Mouse (Mus musculus) bone marrow, adult 2 months (tissue): ENCODE results near the gene Dcp1b. TPM values are rescaled to one million over a fixed set of nuclear protein-coding genes. Genes with fewer than 3 reads are reported as not detected.
"Not testable (repeated sequence)": the region's sequence is repeated elsewhere in the genome, so short reads cannot be mapped to it uniquely, and the experiment has no call there.

Source experiments
- H3K27ac ChIP-seq: fragments of 200-500 bp; 2 replicates; pipeline ENCODE4 v1.5.1; 2012; ENCODE audit warnings: low read depth, mild to moderate bottlenecking, control low read depth, inconsistent platforms, low read length; ENCODE audit not compliant: control insufficient read depth, poor library complexity, insufficient read depth
- H3K4me1 ChIP-seq: fragments of 200-500 bp; 2 replicates; pipeline ENCODE4 v1.6.1; 2011; ENCODE audit warnings: low read length; ENCODE audit not compliant: control insufficient read depth, insufficient read depth
- H3K4me3 ChIP-seq: fragments of 200-500 bp; replicated peaks from 2 replicates; pipeline ENCODE3; 2011; ENCODE audit warnings: mild to moderate bottlenecking, low read depth, low read length, control low read depth; ENCODE audit not compliant: control insufficient read depth
- CTCF ChIP-seq: fragments of 200-500 bp; IDR thresholded peaks from 2 replicates; pipeline ENCODE4 v1.5.1; 2011; ENCODE audit warnings: low read length, control low read depth; ENCODE audit not compliant: control insufficient read depth, insufficient read depth
- POLR2A ChIP-seq: fragments of 200-500 bp; IDR thresholded peaks from 2 replicates; pipeline ENCODE4 v1.6.1; 2011; ENCODE audit warnings: low read depth, mild to moderate bottlenecking, control low read depth, low read length, borderline replicate concordance; ENCODE audit not compliant: control insufficient read depth
- WGBS: fragments of 180-500 bp; shearing (Covaris S2); methylation state at CpG from one replicate; pipeline ENCODE4 v1.1.7; 2018; 5-methylcytosine and 5-hydroxymethylcytosine counted together
- polyA plus RNA-seq: library from polyadenylated mRNA; stranded (reverse); fragments of >200 nt; gene quantifications from 2 replicates; pipeline ENCODE4 v1.2.4, GENCODE M21; 2011; ENCODE audit warnings: low replicate concordance; ENCODE audit not compliant: missing spikeins, insufficient read depth, insufficient read length

Gene Dcp1b
- polyA plus RNA-seq, 1 experiment: 4.3 TPM

DNA sequence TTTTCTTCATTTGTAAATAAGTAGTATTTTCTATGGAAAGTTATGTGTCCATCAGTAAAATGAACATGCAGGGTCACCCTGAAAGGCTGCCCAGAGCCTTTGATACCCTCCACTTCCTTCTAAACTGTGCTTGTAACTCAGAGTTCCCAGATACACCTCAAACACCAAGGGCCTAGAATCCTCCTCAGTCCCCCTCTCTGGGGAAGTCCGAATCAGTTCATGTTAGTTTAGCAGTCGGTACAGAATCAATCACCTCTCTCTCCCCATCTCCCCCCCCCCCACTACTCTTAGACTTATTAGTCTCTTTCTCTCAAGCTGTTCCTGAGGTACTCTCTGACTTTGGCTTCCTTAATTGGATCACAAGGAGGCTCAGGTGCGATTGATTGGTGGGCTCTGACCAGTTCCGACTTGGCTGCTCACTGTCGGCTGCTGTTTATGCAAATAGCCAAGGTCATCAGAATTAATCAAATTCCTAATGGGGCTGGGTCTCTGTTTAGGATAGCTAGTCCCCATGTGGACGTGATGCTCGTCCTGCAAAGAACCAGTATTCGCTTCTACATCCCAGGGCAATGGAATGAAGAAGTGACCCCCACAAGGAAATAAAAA, 24.3 kb downstream of the Dcp1b start:
- Histone ChIP-seq H3K27ac (no peak overlapping the region), H3K4me1 (no peaks in the 10 kb centered on the region), H3K4me3 (no peak overlapping the region)
- 84% methylated on average over 8 of the region's 8 CpGs for WGBS
- TF ChIP-seq POLR2A (no peak), CTCF (no peak)

DNA sequence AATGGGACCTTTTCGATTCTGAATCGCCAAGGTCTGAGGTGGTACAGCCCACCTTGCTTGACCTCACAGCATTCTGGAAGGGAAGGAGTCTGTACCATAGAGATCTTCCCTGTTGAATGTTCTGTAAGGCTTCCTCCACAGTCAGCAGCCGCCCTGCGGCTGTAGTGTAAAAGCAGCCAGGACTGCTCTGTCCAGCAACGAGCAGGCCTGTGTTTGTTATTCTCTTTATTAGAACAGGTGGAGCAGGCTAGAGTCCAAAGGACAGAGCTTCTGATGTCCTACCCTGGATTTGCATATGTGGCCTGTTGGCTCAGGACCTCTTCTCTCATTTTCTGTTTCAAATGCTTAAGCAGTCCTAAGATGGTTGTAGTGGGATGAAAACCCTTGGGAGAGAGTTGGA, 25.3 kb downstream of the Dcp1b start:
- no peaks in the 10 kb centered on the region for H3K4me1 ChIP-seq
- no peak overlapping the region for H3K4me3 ChIP-seq
- 82% methylated on average over 5 of the region's 5 CpGs for WGBS
- TF ChIP-seq CTCF: no peak
- no peak for TF ChIP-seq POLR2A
- H3K27ac ChIP-seq: no peak overlapping the region

DNA sequence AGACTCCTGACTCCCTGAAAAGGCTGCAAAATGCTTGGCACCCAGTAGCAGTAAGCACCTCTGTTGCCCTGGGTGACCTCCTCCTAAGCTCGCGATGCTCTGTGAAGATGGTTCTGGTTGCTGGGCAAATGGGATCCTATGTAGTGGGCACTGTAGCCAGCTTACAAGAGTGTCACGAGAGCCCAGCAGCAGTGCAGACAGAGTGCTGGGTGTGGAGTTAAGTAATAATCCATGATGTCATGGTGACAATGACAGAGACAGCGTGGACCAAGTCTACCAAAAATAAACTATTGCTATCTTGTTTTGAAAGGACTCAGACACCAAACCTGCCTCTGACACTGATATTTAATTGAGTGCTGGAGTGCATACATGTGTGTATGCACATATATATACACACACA, 26.5 kb downstream of the Dcp1b start:
- TF ChIP-seq POLR2A: no peak
- TF ChIP-seq CTCF: no peak
- Histone ChIP-seq H3K27ac (no peak overlapping the region), H3K4me3 (no peak overlapping the region), H3K4me1 (no peaks in the 10 kb centered on the region)
- 79% methylated on average over 4 of the region's 4 CpGs for WGBS

DNA sequence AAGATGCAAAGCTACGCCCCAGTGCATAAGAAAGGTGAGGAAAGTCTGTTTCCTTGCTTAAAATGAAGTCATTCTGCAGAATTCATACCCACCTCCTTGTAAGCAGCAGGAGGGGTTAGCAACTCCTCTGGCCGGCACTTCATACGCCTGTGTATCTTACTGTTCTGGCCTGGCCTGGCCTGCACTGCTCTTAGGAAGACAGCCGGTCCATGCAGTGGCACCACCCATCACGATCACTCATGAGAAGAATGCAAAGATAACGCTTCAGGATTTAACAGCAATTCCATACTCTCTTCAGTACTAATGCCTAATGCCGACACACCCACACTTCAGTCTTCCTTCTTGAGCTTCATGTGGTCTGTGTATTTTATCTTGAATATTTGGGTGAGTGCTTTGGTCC, 29.2 kb downstream of the Dcp1b start:
- H3K27ac ChIP-seq: no peak overlapping the region
- no peak for TF ChIP-seq POLR2A
- no peak for TF ChIP-seq CTCF
- H3K4me1 ChIP-seq: no peaks in the 10 kb centered on the region
- whole genome bisulfite sequencing: 90% methylated on average over 7 of the region's 7 CpGs
- H3K4me3 ChIP-seq: no peak overlapping the region

DNA sequence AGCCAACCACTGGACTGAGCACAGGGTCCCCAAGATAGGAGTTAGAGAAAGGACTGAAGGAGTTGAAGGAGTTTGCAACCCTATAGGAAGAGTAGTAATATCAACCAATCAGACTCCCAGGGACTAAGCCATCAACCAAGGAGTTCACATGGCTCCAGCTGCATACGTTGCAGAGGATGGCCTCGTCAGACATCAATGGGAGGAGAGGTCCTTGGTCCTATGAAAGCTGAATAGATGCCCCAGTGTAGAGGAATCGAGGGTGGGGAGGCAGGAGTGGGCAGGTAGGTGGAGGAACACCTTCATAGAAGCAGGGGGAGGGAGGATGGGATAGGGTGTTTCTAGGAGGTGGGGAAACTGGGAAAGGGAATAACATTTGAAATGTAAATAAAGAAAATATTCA, 29.9 kb downstream of the Dcp1b start:
- Histone ChIP-seq H3K4me3 (no peak overlapping the region), H3K4me1 (no peaks in the 10 kb centered on the region), H3K27ac (no peak overlapping the region)
- 85% methylated on average over 3 of the region's 3 CpGs for WGBS
- TF ChIP-seq CTCF (no peak), POLR2A (no peak)

DNA sequence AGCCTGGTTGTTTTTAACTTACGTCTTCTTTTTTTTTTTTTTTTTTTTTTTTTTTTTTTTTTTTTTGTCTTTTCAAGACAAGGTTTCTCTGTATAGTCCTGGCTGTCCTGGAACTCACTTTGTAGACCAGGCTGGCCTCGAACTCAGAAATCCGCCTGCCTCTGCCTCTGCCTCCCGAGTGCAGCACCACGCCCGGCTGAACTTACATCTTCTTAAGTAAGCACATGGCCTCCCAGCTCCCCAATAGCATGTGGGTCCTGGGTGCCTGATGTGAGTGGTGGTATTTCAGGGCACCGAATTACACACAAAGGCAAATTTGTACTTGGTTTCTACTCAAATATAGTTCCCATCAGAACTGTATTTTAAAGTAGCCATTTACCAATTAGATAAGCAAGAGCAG, 31.0 kb downstream of the Dcp1b start:
- H3K4me1 ChIP-seq: not testable (repeated sequence)
- WGBS: 86% methylated on average over 7 of the region's 7 CpGs

DNA sequence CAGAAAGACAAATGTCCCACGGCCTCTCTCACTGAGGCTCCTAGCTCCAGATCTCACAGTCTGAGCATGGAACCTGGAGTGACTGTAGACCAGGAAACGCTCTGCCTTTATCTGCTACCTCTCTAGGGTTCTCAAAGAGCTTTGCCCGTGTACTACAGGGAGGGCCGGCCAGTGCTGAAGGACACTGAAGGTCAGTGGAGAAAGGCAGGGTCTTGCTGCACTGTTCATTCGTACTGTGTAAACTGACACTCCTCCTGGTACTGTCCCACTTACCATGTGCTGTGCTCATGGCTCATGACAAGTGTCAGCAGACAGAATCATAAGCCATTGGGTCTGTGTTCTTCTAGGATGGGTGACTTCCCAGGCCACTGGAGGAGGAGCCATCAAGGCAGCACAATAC, 38.3 kb downstream of the Dcp1b start:
- no peaks in the 10 kb centered on the region; the same call in 1 of the 2 replicates for H3K4me1 ChIP-seq
- H3K4me3 ChIP-seq: no peak overlapping the region
- WGBS: 80% methylated on average over 5 of the region's 5 CpGs
- H3K27ac ChIP-seq: no peak overlapping the region
- no peak for TF ChIP-seq CTCF
- no peak for TF ChIP-seq POLR2A

More for the DNA sequence above, 31.0 kb downstream of the Dcp1b start:
- not testable (repeated sequence) for H3K27ac ChIP-seq, H3K4me3 ChIP-seq

DNA sequence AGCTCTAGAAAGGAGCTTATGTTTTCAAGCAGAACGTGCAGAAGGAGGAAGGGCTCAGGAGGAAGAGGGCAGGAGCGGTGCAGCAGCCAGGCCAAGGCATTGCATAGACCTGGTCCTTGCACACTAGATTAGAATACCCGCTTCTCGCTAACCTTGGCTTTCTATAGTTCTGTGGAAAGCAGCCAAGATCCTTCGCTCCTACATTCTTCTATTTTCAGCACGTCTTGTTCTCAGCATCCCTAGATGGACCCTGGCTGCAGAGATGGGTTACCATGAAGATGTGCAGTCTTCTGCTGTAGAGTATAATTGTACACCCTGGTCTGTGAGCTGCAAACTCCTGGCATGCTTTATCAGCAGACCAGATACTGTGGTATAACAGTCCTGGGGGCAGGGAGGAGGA, 39.1 kb downstream of the Dcp1b start:
- no peak overlapping the region for H3K27ac ChIP-seq
- TF ChIP-seq POLR2A (no peak), CTCF (no peak)
- WGBS: 69% methylated on average over 6 of the region's 6 CpGs
- H3K4me1 ChIP-seq: no peaks in the 10 kb centered on the region; the same call in 1 of the 2 replicates
- no peak overlapping the region for H3K4me3 ChIP-seq

DNA sequence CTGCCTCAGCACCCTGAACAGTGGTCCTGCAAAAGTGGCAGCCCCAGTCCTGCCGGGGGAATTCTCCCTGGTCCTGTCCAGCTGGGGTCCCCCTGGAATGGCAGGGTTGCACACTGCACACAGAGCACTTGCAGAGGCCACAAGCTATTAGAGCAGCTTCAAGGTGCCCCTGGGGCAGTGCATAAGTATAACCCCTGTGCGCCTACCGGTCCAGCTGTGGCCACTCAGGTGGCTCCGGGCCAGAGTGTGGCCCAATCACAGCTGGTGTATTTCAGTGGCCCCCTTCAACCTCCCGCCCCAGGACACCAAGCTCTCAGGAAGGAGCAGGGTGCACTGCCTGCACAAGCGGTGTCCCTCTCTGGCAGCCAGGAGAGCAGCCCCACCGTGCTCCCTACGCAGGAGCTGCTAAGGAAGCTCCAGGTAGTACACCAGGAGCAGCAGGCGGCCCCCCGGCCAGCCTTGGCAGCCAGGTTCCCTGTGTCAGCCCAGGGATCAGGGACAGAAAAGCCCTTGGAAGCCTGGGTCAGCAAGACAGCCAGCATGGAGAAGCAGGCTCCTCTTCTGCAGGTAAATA, 40.1 kb downstream of the Dcp1b start:
- H3K27ac ChIP-seq: no peak overlapping the region
- TF ChIP-seq POLR2A (no peak), CTCF (no peak)
- no peaks in the 10 kb centered on the region; the same call in 1 of the 2 replicates for H3K4me1 ChIP-seq
- no peak overlapping the region for H3K4me3 ChIP-seq
- 89% methylated on average over 10 of the region's 10 CpGs for WGBS
